Mouse (Mus musculus) embryonic facial prominence, embryonic 13.5 days (tissue): ENCODE results near the gene Cdh13. TPM values are rescaled to one million over a fixed set of nuclear protein-coding genes. Genes with fewer than 3 reads are reported as not detected.

Experiments
- ATAC-seq: fragments of 200-750 bp; cut with Nextera tagmentation; 2 replicates; pipeline ENCODE4 v1.8.0; 2017; ENCODE audit warnings: low read depth; ENCODE audit not compliant: insufficient number of reproducible peaks, insufficient read depth, low FRiP score, low TSS enrichment
- H3K27ac ChIP-seq: fragments of 300-500 bp; sonication (generic); 2 replicates; pipeline ENCODE4 v1.5.1; 2015; ENCODE audit warnings: moderate library complexity, mild to moderate bottlenecking, inconsistent platforms
- H3K27me3 ChIP-seq: fragments of 300-500 bp; sonication (generic); 2 replicates; pipeline ENCODE4 v1.6.1; 2015; ENCODE audit warnings: mild to moderate bottlenecking, inconsistent platforms
- H3K36me3 ChIP-seq: fragments of 300-500 bp; sonication (generic); 2 replicates; pipeline ENCODE4 v1.6.1; 2015; ENCODE audit warnings: mild to moderate bottlenecking, inconsistent platforms
- H3K4me1 ChIP-seq: fragments of 300-500 bp; sonication (generic); 2 replicates; pipeline ENCODE4 v1.6.1; 2015; ENCODE audit warnings: inconsistent platforms
- H3K4me2 ChIP-seq: fragments of 300-500 bp; sonication (generic); 2 replicates; pipeline ENCODE4 v1.6.1; 2015; ENCODE audit warnings: moderate library complexity, mild to moderate bottlenecking, inconsistent platforms
- H3K4me3 ChIP-seq: fragments of 300-500 bp; sonication (generic); 2 replicates; pipeline ENCODE4 v1.5.1; 2015; ENCODE audit warnings: mild to moderate bottlenecking, inconsistent platforms
- H3K9ac ChIP-seq: fragments of 300-500 bp; sonication (generic); 2 replicates; pipeline ENCODE4 v1.6.1; 2015; ENCODE audit warnings: mild to moderate bottlenecking, inconsistent platforms
- H3K9me3 ChIP-seq: fragments of 300-500 bp; sonication (generic); 2 replicates; pipeline ENCODE4 v1.6.1; 2016; ENCODE audit warnings: inconsistent platforms
- WGBS: fragments of 180-500 bp; shearing (Covaris S2); methylation state at CpG from one replicate; pipeline ENCODE4 v1.1.7; 2015; ENCODE audit warnings: mixed read lengths; 5-methylcytosine and 5-hydroxymethylcytosine counted together
- polyA plus RNA-seq: library from polyadenylated mRNA; unstranded; fragments of >200 nt; fragmentation: Nextera tagmentation; extraction: Ambion mirVana; gene quantifications from 2 replicates; pipeline ENCODE4 v1.2.1, GENCODE M21; 2015

The Cdh13 gene
- polyA plus RNA-seq, 1 experiment from 2014 or later, result 16.8 TPM

GRCm38 (mm10) chr8:118431731-118432440 is 148.4 kb downstream of the Cdh13 start:
- no peaks in the 10 kb centered on the region for H3K36me3 ChIP-seq
- no peak for ATAC-seq
- no peaks in the 10 kb centered on the region; the same call in 1 of the 2 replicates for H3K4me1 ChIP-seq
- WGBS, result 77% methylated on average over 11 of the region's 11 CpGs
- no peak overlapping the region for H3K27ac ChIP-seq
- H3K9ac ChIP-seq, result no peak overlapping the region
- H3K27me3 ChIP-seq, result no peaks in the 10 kb centered on the region
- no peak overlapping the region for H3K4me3 ChIP-seq
- no peaks in the 10 kb centered on the region for H3K9me3 ChIP-seq
- no peak overlapping the region for H3K4me2 ChIP-seq

GRCm38 (mm10) chr8:118433553-118434180 is 150.1 kb downstream of the Cdh13 start:
- no peak overlapping the region for H3K9ac ChIP-seq
- H3K4me3 ChIP-seq, result no peak overlapping the region
- H3K4me1 ChIP-seq, result no peaks in the 10 kb centered on the region; the same call in 1 of the 2 replicates
- no peak for ATAC-seq
- no peaks in the 10 kb centered on the region for H3K9me3 ChIP-seq
- no peak overlapping the region for H3K27ac ChIP-seq
- no peaks in the 10 kb centered on the region for H3K36me3 ChIP-seq
- 73% methylated on average over 3 of the region's 3 CpGs for WGBS
- H3K4me2 ChIP-seq, result no peak overlapping the region
- H3K27me3 ChIP-seq, result no peaks in the 10 kb centered on the region

DNA sequence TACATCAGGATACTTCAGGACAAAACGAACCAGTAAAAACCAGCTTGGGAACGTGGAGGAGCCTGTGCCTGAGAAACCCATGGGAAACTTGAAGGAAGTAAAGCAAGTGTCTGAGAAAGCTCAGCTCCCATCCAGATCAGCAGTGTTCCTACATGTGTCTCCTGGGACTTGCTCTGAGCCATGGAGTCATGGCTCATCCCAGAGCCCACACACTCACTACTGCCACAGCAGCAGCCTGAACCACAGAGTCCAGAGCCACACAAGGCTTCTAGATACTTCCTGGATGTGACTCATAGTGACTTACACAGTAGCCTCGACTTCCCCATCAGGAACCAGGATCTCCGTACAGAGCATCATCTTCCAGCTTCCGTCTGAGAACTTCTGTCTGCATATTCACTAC is 153.2 kb downstream of the Cdh13 start:
- WGBS, result 69% methylated on average over 5 of the region's 5 CpGs
- Histone ChIP-seq H3K27me3 (no peaks in the 10 kb centered on the region), H3K27ac (no peak overlapping the region), H3K4me3 (no peak overlapping the region), H3K9ac (no peak overlapping the region), H3K4me2 (no peak overlapping the region), H3K36me3 (no peaks in the 10 kb centered on the region), H3K4me1 (no peaks in the 10 kb centered on the region; the same call in 1 of the 2 replicates), H3K9me3 (no peaks in the 10 kb centered on the region)
- ATAC-seq, result no peak

- H3K4me2 ChIP-seq, result no peak overlapping the region
- no peak for ATAC-seq
- no peak overlapping the region for H3K9ac ChIP-seq
- 75% methylated on average over 10 of the region's 10 CpGs for WGBS
- no peaks in the 10 kb centered on the region for H3K27me3 ChIP-seq
- H3K36me3 ChIP-seq, result no peaks in the 10 kb centered on the region
- no peaks in the 10 kb centered on the region for H3K9me3 ChIP-seq
- no peaks in the 10 kb centered on the region for H3K4me1 ChIP-seq
- H3K27ac ChIP-seq, result no peak overlapping the region
- no peak overlapping the region for H3K4me3 ChIP-seq
Observed at GRCm38 (mm10) chr8:118437152-118437551, 153.6 kb downstream of the Cdh13 start.

DNA sequence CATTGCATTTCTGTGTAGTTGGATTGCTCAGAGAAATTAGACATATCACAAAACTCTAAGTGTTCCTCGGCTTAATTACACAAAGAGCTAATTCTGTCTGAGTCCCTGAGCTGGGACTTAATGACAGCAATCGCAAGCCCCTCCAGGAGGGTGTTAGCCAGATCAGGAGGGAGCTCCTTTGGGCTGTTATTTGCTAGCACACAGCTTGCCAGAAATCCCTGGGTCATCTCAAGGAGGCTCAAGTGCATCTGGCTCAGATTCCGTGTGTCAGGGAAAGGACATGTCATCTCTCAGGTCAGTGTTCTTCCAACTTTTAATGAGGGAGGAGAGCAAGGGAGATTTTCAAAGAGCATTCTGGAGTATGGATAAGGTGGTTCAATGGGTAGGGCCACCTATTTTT is 154.3 kb downstream of the Cdh13 start:
- no peaks in the 10 kb centered on the region for H3K9me3 ChIP-seq
- 46% methylated on average over 3 of the region's 3 CpGs for WGBS
- no peak for ATAC-seq
- no peaks in the 10 kb centered on the region for H3K27me3 ChIP-seq
- H3K4me3 ChIP-seq, result no peak overlapping the region
- H3K4me2 ChIP-seq, result no peak overlapping the region
- no peak overlapping the region for H3K27ac ChIP-seq
- no peaks in the 10 kb centered on the region for H3K36me3 ChIP-seq
- no peak overlapping the region for H3K9ac ChIP-seq
- H3K4me1 ChIP-seq, result no peaks in the 10 kb centered on the region

DNA sequence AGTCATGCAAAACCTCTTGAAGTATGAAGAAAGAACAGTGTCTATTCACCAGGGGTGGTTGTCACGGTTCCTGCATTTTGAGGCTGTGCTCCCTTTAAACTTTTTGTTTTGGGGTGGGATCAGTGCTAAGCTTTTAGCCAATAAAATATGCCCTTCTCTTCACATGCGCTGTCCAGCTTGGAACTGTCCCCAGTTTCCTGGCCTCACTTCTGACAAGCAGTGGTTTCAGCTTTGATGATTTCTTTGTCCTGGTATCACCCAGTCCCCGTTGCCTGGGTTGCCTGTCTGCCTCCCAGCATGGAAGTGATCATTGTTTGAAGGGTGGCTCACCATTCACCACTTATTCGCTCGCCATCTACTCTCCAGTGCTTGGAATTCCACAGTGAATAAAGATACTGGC is 156.3 kb downstream of the Cdh13 start:
- Histone ChIP-seq H3K9ac (no peak overlapping the region), H3K9me3 (no peaks in the 10 kb centered on the region), H3K27ac (no peak overlapping the region), H3K4me3 (no peak overlapping the region), H3K4me2 (no peak overlapping the region), H3K36me3 (no peaks in the 10 kb centered on the region), H3K27me3 (no peaks in the 10 kb centered on the region), H3K4me1 (no peaks in the 10 kb centered on the region)
- no peak for ATAC-seq
- WGBS, result 86% methylated on average over 5 of the region's 5 CpGs

DNA sequence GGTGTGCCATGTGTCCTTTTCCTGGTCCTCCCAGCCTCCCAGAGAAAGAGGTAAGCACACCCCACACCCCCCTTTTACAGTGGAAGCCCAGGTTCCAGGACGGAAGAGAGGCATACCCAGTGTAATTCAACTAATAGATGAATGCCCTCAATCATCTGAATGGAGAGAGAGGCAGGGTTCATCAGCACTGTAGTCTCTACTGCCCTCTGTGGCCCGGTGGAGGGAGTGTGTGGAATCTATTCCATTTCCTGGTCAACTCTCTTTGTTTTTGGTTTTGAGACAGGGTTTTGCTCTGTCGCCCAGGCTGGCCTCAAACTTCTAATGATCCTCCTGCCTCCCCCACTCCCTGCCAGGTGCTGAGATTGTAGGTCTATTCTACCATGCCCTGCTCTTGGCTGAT is 159.8 kb downstream of the Cdh13 start:
- Histone ChIP-seq H3K4me3 (no peak overlapping the region), H3K27me3 (no peaks in the 10 kb centered on the region), H3K9me3 (no peaks in the 10 kb centered on the region), H3K27ac (no peak overlapping the region), H3K4me1 (no peaks in the 10 kb centered on the region), H3K36me3 (no peaks in the 10 kb centered on the region), H3K9ac (no peak overlapping the region), H3K4me2 (no peak overlapping the region)
- no peak for ATAC-seq
- WGBS, result 49% methylated on average over 3 of the region's 3 CpGs

- Histone ChIP-seq H3K9ac (no peak overlapping the region), H3K27me3 (no peaks in the 10 kb centered on the region), H3K4me1 (no peaks in the 10 kb centered on the region), H3K4me2 (no peak overlapping the region), H3K36me3 (no peaks in the 10 kb centered on the region), H3K4me3 (no peak overlapping the region), H3K27ac (no peak overlapping the region), H3K9me3 (no peaks in the 10 kb centered on the region)
- 84% methylated on average over 8 of the region's 8 CpGs for WGBS
- ATAC-seq, result no peak
Observed at GRCm38 (mm10) chr8:118444651-118445207, 161.2 kb downstream of the Cdh13 start.

DNA sequence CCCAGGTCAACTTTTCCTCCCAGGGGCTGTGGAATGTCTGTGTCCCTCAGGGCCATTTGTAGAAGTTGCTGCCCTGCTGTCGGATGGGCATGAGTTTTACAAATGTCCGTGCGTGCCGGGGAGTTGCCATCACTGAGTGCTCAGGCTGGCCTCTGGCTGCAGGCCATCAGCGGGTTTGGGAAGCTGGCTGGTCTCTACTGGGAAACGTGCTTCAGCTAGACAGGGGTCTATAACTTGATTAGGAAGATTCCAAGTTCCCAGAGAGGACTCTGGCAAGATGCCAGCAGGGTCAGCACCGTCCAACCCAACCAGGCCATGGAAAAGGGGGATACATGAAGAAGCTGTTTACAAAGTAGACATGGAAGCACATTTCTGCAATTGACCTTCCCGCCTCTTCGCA is 163.0 kb downstream of the Cdh13 start:
- no peak for ATAC-seq
- Histone ChIP-seq H3K4me3 (no peak overlapping the region), H3K36me3 (no peaks in the 10 kb centered on the region), H3K9me3 (no peaks in the 10 kb centered on the region), H3K27me3 (no peaks in the 10 kb centered on the region), H3K9ac (no peak overlapping the region), H3K4me2 (no peak overlapping the region), H3K27ac (no peak overlapping the region), H3K4me1 (no peaks in the 10 kb centered on the region)
- 83% methylated on average over 9 of the region's 9 CpGs for WGBS

GRCm38 (mm10) chr8:118448011-118448410 is 164.5 kb downstream of the Cdh13 start:
- 91% methylated on average over 6 of the region's 6 CpGs for WGBS
- Histone ChIP-seq H3K4me2 (no peak overlapping the region), H3K9ac (no peak overlapping the region), H3K27ac (no peak overlapping the region), H3K4me3 (no peak overlapping the region), H3K4me1 (no peaks in the 10 kb centered on the region), H3K9me3 (no peaks in the 10 kb centered on the region), H3K36me3 (no peaks in the 10 kb centered on the region), H3K27me3 (no peaks in the 10 kb centered on the region)
- no peak for ATAC-seq

DNA sequence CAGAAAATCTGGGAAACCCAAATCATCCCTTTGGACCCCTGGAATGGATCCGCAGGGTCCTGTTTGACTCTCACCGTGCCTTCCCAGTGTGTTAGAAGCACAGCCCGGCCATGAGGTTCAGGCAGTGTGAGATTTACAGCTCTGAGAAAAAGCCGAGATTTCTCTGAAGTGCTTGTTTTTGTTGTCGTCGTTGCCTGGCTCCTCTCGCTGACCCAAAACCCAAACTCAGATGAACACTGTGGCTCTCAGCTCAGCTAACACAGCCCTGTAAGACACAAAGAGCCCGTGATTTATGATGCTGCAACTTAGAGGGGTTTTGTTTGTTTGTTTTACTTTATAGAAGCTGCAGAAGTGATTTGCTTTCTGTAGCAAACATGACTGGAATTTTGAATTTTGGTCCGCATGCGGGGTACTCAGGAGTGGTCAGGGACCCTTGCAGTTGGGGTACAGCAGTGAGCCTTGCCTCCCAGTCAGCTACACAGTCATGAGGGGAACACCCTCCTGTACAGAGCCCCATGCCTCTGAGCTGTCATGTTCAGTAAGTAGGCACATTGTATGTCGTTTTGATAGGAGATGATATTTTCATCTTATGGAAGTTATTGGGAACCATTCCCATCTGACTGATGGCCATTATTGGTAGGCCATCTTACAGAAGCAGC is 169.0 kb downstream of the Cdh13 start:
- no peak overlapping the region for H3K4me2 ChIP-seq
- no peak for ATAC-seq
- 85% methylated on average over 11 of the region's 11 CpGs for WGBS

GRCm38 (mm10) chr8:118455245-118455644 is 171.7 kb downstream of the Cdh13 start:
- Histone ChIP-seq H3K4me3 (no peak overlapping the region), H3K9me3 (no peaks in the 10 kb centered on the region), H3K4me1 (no peaks in the 10 kb centered on the region), H3K27ac (no peak overlapping the region), H3K36me3 (no peaks in the 10 kb centered on the region), H3K9ac (no peak overlapping the region), H3K4me2 (no peak overlapping the region), H3K27me3 (no peaks in the 10 kb centered on the region)
- WGBS, result 80% methylated on average over 3 of the region's 3 CpGs
- ATAC-seq, result no peak

More for the DNA sequence above, 169.0 kb downstream of the Cdh13 start:
- no peak overlapping the region for H3K4me3 ChIP-seq
- no peak overlapping the region for H3K9ac ChIP-seq
- H3K9me3 ChIP-seq, result no peaks in the 10 kb centered on the region
- no peaks in the 10 kb centered on the region for H3K36me3 ChIP-seq
- no peak overlapping the region for H3K27ac ChIP-seq
- H3K27me3 ChIP-seq, result no peaks in the 10 kb centered on the region
- no peaks in the 10 kb centered on the region for H3K4me1 ChIP-seq
